Mouse (Mus musculus) mature B cell (primary cell): Measurements from ENCODE around the gene Marc1.

Source experiments
- in situ Hi-C: fragments of 300-500 bp; cut with MboI; formaldehyde crosslinking; loops from 2 replicates; pipeline ENCODE4 v1.14.3; 2019

Gene Marc1

DNA sequence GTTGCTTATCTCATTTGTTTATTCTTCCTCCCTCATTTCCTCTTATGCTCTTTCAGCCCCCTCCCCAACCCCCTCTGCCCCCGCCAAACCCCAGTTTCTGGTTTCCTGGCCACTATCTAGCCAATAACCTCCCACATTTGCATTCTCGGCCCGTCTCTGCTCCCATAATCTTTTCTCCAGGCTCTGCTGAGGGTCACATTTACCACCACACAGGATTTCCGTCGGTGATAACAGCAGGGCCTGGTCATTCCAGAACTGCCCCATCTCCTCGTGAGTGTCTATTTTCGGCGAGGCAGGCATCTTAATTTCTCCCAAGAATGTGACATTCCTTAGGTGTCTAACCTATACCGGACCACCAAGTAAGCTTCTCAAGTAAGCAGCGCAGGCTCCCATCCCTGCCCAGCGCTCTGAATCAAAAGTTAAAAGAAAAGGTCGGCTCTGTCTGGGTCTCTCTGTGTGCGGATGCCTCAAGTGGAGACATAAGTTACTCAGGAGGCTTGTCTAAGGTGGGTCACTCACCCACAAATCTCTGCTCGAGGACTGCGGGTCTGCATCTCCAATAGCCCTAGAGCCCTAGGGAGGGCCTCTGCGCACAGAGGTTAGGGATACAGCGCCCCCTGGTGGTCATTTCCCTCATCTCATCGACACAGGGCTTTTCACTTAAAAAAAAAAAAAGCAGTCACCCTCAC is 39.8 kb downstream of the Marc1 start:
- in situ Hi-C loops, result no loop called here

GRCm38 (mm10) chr1:184763866-184764265 is 47.2 kb downstream of the Marc1 start:
- in situ Hi-C loops, result no loop called here

DNA sequence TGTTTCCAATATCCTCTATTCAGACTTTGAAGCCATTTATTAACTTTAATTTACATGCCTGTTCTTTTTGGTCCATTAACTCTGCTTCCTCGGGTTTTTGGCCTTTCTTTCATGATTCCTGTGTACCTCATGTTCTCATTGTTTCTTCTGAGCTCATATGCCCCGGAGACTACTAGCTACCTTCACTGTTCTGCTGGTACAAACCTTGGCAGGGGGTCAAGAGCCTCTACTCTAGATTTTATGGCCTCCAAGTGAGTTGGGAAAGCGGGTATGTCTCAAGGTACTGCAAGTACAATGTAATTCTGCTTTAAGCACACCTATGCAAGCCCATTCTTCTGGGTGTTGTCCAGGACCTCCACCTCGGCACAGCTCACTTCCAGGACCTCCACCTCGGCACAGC is 48.2 kb downstream of the Marc1 start:
- in situ Hi-C loops, result no loop called here

- in situ Hi-C loops, result no loop called here
Measured at GRCm38 (mm10) chr1:184761988-184762387, 49.1 kb downstream of the Marc1 start.

DNA sequence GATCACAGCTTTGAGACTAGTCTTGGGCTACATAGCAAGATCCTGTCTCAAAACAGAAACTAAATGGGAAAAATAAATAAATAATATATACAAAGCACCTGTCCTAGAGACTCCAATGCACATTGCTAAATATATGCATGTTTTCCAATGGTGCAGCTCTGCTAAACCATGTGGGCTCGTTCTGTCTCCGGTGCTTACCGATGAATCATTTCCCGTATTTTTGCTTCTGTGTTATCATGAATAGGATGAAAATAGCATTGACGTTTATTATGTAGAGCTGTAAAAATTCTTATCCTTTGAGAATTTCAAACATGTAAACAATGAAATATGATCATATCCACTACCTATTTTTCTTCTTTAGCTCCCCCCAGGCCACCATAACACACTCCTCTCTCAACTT is 58.4 kb downstream of the Marc1 start:
- in situ Hi-C loops, result no loop called here

DNA sequence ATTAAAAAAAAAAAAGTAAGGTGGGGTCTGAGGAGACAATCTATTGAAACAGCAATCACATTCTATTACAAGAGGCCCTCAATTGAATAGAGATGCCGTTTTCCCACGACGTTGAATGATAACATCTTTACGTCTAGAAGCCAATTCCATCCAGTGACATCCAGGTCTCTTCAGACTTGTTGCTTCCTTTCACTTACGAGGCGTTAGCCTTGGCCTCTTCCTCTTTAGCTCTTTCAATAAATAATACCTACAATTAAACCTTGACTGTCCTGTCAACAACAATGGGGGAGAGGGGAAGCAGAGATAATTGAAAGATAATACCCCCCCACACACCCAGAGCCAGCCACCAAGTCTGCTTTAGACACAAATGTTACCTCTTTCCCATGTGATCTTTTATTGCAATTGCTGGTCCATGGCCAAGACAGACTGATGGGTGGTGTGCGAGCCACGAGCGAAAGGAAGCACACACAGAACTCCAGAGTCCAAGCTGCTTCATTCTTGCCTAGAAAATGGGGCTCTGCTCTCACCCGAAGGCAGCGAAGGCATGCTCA is 60.9 kb downstream of the Marc1 start:
- in situ Hi-C loops, result no loop called here

DNA sequence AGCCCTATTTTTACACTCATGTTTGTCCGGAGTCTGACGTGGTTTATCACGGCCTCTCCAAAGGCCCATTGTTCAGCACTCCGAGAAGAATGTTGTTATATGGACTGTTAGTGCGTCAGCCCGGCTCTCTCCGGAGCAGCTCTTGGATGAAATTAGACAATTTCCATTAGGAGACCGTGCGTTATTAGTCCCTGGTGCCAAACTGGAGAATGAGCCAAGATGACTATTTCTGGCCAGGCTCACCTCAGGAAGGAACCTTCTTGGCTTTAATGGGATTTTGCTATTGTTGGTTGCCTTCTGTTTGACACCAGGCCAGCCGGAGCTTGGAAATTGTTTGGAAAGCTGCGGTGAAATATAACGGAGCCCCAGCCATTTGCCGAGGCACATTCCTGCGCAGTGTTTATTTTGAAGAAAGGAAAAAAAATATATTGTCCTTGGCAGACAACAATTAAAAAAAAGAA is 62.4 kb downstream of the Marc1 start:
- in situ Hi-C loops, result loop anchor here (25.0 kb wide), 1 partner anchor 486 kb away; no protein-coding TSS in a partner anchor

GRCm38 (mm10) chr1:184737876-184738479 is 73.1 kb downstream of the Marc1 start:
- in situ Hi-C loops, result loop anchor here (10.0 to 25.0 kb wide), 2 partner anchors 293 to 476 kb away; no protein-coding TSS in a partner anchor

DNA sequence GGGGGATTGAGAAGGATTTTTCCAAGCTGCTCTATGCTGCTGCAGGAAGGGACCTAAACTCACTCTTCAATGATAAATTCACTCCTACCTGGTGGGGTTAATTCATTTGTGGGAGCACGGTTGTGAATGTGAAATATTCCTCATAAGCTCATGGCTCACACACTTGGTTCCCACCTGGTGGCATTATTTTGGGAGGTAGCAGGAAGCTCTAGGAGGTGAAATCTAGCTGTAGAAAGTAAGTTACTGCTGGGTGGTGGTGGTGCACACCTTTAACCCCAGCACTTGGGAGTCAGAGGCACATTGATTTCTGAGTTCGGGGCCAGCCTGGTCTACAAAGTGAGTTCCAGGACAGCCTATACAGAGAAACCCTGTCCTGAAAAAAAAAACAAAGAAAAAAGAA is 73.9 kb downstream of the Marc1 start:
- in situ Hi-C loops, result loop anchor here (10.0 to 25.0 kb wide), 2 partner anchors 292 to 475 kb away; no protein-coding TSS in a partner anchor
